Mouse (Mus musculus) MEL (cell line): ENCODE data around the gene Gm37240.

ENCODE experiments used
- CTCF ChIP-seq, 3 experiments: IDR thresholded peaks in 2 of 3; conservative IDR thresholded peaks in 1 of 3; 2 replicates each; pipeline ENCODE4 v1.5.1; 2011 to 2012; ENCODE audit warnings: low read length in 3 of 3, low read depth in 2 of 3, mild to moderate bottlenecking in 2 of 3, improper control_type of control experiment in 1 of 3, inconsistent platforms in 1 of 3, mixed read lengths in 1 of 3, moderate library complexity in 1 of 3; ENCODE audit not compliant: control insufficient read depth in 1 of 3, insufficient read depth in 1 of 3, poor library complexity in 1 of 3, severe bottlenecking in 1 of 3
- E2F4 ChIP-seq: IDR thresholded peaks from 2 replicates; pipeline ENCODE4 v1.6.1; 2011; ENCODE audit warnings: low read depth, low read length, improper control_type of control experiment, borderline replicate concordance
- EP300 ChIP-seq, 2 experiments: IDR thresholded peaks; 2 replicates each; pipeline ENCODE4 v1.6.1; 2011; ENCODE audit warnings: improper control_type of control experiment in 2 of 2, low read length in 2 of 2, low read depth in 1 of 2, mild to moderate bottlenecking in 1 of 2
- GATA1 ChIP-seq: IDR thresholded peaks from 2 replicates; pipeline ENCODE4 v1.6.1; 2011; ENCODE audit warnings: low read depth, low read length, improper control_type of control experiment
- HCFC1 ChIP-seq: IDR thresholded peaks from 2 replicates; pipeline ENCODE4 v1.6.1; 2012; ENCODE audit warnings: low read depth, mild to moderate bottlenecking, inconsistent platforms, low read length, improper control_type of control experiment, moderate library complexity
- MAX ChIP-seq: IDR thresholded peaks from 2 replicates; pipeline ENCODE4 v1.6.1; 2011; ENCODE audit warnings: low read length, improper control_type of control experiment
- POLR2A ChIP-seq, 2 experiments: IDR thresholded peaks; 2 replicates each; pipeline ENCODE4 v1.6.1; 2011 to 2012; ENCODE audit warnings: low read length in 2 of 2, mild to moderate bottlenecking in 2 of 2, control low read depth in 1 of 2, improper control_type of control experiment in 1 of 2, low read depth in 1 of 2, moderate library complexity in 1 of 2; ENCODE audit not compliant: control insufficient read depth in 1 of 2, insufficient read depth in 1 of 2, poor library complexity in 1 of 2
- POLR2AphosphoS2 ChIP-seq: IDR thresholded peaks from 2 replicates; pipeline ENCODE4 v1.6.1; 2011; ENCODE audit warnings: low read length, improper control_type of control experiment
- POLR2AphosphoS5 ChIP-seq: IDR thresholded peaks from 2 replicates; pipeline ENCODE4 v1.6.1; 2012; ENCODE audit warnings: low read depth, borderline replicate concordance, mild to moderate bottlenecking, inconsistent platforms, low read length, moderate library complexity, mixed read lengths
- SMC3 ChIP-seq: IDR thresholded peaks from 2 replicates; pipeline ENCODE4 v1.6.1; 2011; ENCODE audit warnings: low read depth, low read length, improper control_type of control experiment
- ZNF384 ChIP-seq: IDR thresholded peaks from 2 replicates; pipeline ENCODE4 v1.6.1; 2012; ENCODE audit warnings: low read depth, mild to moderate bottlenecking, inconsistent platforms, low read length, improper control_type of control experiment

DNA sequence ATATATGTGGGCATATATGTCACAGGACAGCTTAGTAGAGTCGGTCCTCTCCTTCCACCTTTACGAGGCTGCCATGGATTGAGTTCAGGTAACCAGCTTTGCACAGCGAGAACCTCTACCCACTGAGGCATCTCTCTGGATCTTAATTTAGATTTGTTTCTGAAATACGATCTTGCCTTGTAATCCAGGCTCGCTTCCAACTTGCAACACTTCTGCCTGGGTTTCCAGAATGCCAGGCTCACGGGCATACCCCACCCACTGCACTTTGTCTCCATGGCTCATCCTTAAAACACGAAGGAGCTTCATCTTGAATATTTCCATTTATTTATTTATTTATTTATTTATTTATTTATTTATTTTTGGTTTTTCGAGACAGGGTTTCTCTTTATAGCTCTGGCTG is 202.0 kb downstream of the Gm37240 start:
- TF ChIP-seq EP300 (IDR thresholded peaks at IDR 0.05; ENCODE audit: low read depth in 1 of 2, low read length in 2 of 2) = no peak
- TF ChIP-seq CTCF (IDR thresholded peaks at IDR 0.05 in 2 of 3, conservative IDR thresholded peaks at IDR 0.05 in 1 of 3; ENCODE audit: control insufficient read depth in 1 of 3, insufficient read depth in 1 of 3, low read depth in 2 of 3, low read length in 3 of 3, poor library complexity in 1 of 3, severe bottlenecking in 1 of 3) = no peak
- no peak for TF ChIP-seq HCFC1
- TF ChIP-seq POLR2A (IDR thresholded peaks at IDR 0.05; ENCODE audit: control insufficient read depth in 1 of 2, insufficient read depth in 1 of 2, low read depth in 1 of 2, low read length in 2 of 2, poor library complexity in 1 of 2) = no peak
- no peak for TF ChIP-seq POLR2AphosphoS2
- no peak for TF ChIP-seq POLR2AphosphoS5
- no peak for TF ChIP-seq E2F4
- TF ChIP-seq ZNF384 = no peak
- TF ChIP-seq SMC3 = no peak
- no peak for TF ChIP-seq GATA1
- no peak for TF ChIP-seq MAX
